Mouse (Mus musculus): Measurements from ENCODE around the gene Tmem236. TPM values are rescaled to one million over a fixed set of nuclear protein-coding genes. Genes with fewer than 3 reads are reported as not detected.
A peak's percentile ranks its signal among the peaks of the same experiment; 100 is the strongest.

The Tmem236 gene
- polyA plus RNA-seq, 1 experiment, result 0.16 TPM

DNA sequence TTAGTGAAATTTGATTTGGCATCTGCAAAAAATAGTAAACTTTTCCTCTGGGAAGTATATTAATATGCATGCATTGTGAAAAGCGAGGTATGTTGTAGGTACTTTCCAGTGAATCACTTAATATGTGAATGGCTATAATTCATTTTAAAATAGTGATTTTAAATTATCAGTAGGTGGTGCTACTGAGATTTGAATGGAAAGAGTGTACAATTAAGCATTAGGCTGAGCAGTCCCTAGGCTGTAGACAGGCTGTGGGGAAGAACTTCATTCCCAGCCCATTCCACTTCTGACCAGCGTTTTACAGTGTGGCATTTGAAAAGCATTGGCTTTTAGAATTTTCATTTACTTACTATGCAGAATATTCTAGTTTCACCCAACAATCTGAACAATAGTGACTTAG lies 14.6 kb upstream of the Tmem236 start:
- H3K4me3 ChIP-seq (ENCODE audit: control insufficient read depth, insufficient read depth, low read length), result no peak overlapping the region
- no peak for TF ChIP-seq POLR2A (IDR thresholded peaks at IDR 0.05; ENCODE audit: control insufficient read depth, extremely low read depth, insufficient read depth, low read length, poor library complexity)
- no peak for TF ChIP-seq CTCF (IDR thresholded peaks at IDR 0.05; ENCODE audit: borderline replicate concordance, control insufficient read depth, extremely low read depth, insufficient read depth, low read length, poor library complexity)
- WGBS, result 80% methylated on average over 2 of the region's 2 CpGs
- H3K36me3 ChIP-seq (ENCODE audit: control insufficient read depth, insufficient read depth, low read length), result no peaks in the 10 kb centered on the region
- H3K27ac ChIP-seq (ENCODE audit: control insufficient read depth, insufficient read depth, low read length), result no peak overlapping the region
- peaks cover 5% of the 10 kb centered on the region for H3K4me1 ChIP-seq (replicated peaks; ENCODE audit: control insufficient read depth, insufficient read depth, low read length)
- H3K27me3 ChIP-seq (ENCODE audit: control insufficient read depth, insufficient read depth, low read length), result no peaks in the 10 kb centered on the region
- no peak for DNase-seq

DNA sequence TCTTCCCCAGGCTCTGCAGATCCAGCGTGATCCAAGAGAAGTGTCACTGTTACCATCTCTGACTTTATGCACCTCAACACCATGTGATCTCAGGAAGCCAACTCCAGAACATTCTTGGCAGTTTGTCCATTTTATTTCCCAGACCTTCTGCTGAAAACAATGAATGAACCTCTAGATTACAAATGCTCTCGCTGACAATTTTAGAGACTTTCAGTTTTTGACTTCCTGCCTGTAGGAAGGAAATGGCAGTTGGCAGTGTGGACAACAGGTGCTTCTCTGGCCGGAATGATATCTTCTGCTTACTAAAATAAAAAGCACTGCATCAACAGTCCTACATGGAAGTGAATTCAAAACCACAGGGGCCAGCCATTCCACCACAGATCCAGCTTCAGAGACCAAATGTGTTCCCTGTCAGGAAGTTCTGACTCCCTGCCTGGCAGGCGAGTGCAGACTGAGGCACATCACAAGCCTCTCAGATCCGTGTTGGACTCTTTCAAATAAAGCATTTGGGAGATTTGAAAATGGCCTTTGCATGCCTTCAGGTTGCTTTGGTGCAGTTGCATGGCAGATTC lies 9.8 kb upstream of the Tmem236 start:
- Histone ChIP-seq H3K4me3 (ENCODE audit: control insufficient read depth, insufficient read depth, low read length) (no peak overlapping the region), H3K27me3 (ENCODE audit: control insufficient read depth, insufficient read depth, low read length) (no peaks in the 10 kb centered on the region), H3K27ac (ENCODE audit: control insufficient read depth, insufficient read depth, low read length) (peak overlapping the region; percentile 68), H3K4me1 (replicated peaks; ENCODE audit: control insufficient read depth, insufficient read depth, low read length) (peaks cover 16% of the 10 kb centered on the region), H3K36me3 (ENCODE audit: control insufficient read depth, insufficient read depth, low read length) (no peaks in the 10 kb centered on the region)
- TF ChIP-seq CTCF (IDR thresholded peaks at IDR 0.05; ENCODE audit: borderline replicate concordance, control insufficient read depth, extremely low read depth, insufficient read depth, low read length, poor library complexity), result no peak
- no peak for TF ChIP-seq POLR2A (IDR thresholded peaks at IDR 0.05; ENCODE audit: control insufficient read depth, extremely low read depth, insufficient read depth, low read length, poor library complexity)
- WGBS, result 21% methylated on average over 5 of the region's 5 CpGs
- DNase-seq, result no peak

DNA sequence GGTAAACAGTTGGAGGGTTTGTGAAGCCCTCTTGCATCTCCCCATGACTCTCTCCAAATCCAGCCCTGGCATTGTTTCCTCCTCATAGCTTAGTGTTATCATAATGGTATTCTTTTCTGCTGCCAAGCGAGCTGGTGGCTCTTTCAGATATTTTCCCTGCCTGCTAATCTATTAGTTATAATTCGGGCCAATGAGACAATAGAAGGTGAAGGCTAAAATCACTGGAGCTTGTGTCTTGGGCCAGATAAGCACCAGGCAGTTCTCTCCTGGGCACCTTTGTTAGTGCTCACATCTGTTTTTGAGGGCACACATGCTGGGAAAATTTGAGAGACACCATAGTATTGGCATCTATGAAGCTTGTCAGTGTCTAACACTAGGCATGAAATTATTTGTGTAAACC lies 9.3 kb upstream of the Tmem236 start:
- Histone ChIP-seq H3K4me1 (replicated peaks; ENCODE audit: control insufficient read depth, insufficient read depth, low read length) (peaks cover 16% of the 10 kb centered on the region), H3K27ac (ENCODE audit: control insufficient read depth, insufficient read depth, low read length) (peak overlapping the region; percentile 68), H3K36me3 (ENCODE audit: control insufficient read depth, insufficient read depth, low read length) (no peaks in the 10 kb centered on the region), H3K4me3 (ENCODE audit: control insufficient read depth, insufficient read depth, low read length) (no peak overlapping the region), H3K27me3 (ENCODE audit: control insufficient read depth, insufficient read depth, low read length) (no peaks in the 10 kb centered on the region)
- TF ChIP-seq CTCF (IDR thresholded peaks at IDR 0.05; ENCODE audit: borderline replicate concordance, control insufficient read depth, extremely low read depth, insufficient read depth, low read length, poor library complexity), result no peak
- no peak for TF ChIP-seq POLR2A (IDR thresholded peaks at IDR 0.05; ENCODE audit: control insufficient read depth, extremely low read depth, insufficient read depth, low read length, poor library complexity)
- no peak for DNase-seq
- 78% methylated on average over 2 of the region's 2 CpGs for WGBS

DNA sequence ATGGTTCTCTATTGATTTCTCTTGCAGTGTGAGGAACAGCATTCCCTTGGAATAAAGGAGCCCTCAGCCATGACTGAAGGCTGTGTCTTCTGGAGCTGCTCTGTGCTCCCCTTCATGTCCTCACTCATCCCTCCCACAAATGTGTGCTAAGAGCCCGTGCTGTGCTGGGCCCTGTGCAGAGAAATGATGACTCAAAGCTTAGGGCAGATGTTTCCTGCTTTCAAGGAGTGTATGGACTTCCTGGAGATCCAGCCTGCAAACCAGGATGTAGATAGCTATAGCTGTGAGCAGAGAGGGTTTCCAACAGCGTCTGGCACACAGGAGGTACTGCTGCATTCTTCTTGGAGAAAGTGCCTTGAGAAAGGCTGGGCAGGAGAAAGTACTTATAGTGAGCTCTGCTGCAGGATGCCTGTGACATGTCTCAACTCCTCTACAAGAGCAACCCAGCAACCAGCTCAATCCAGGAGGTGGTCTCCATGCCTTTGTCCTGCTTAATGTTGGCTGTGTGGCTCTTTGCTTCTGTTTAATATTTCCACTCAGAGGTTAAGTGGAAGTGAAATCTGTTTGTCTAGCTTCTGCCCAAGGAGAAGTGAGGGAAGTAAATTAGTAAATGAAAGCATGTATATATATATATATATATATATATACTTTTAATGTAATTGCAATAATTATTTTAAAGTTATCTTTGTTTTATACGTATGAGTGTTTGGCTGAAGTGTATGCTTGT lies 8.5 kb upstream of the Tmem236 start:
- Histone ChIP-seq H3K4me1 (replicated peaks; ENCODE audit: control insufficient read depth, insufficient read depth, low read length) (peaks cover 16% of the 10 kb centered on the region), H3K27me3 (ENCODE audit: control insufficient read depth, insufficient read depth, low read length) (no peaks in the 10 kb centered on the region), H3K27ac (ENCODE audit: control insufficient read depth, insufficient read depth, low read length) (no peak overlapping the region), H3K4me3 (ENCODE audit: control insufficient read depth, insufficient read depth, low read length) (no peak overlapping the region), H3K36me3 (ENCODE audit: control insufficient read depth, insufficient read depth, low read length) (no peaks in the 10 kb centered on the region)
- TF ChIP-seq POLR2A (IDR thresholded peaks at IDR 0.05; ENCODE audit: control insufficient read depth, extremely low read depth, insufficient read depth, low read length, poor library complexity) (no peak), CTCF (IDR thresholded peaks at IDR 0.05; ENCODE audit: borderline replicate concordance, control insufficient read depth, extremely low read depth, insufficient read depth, low read length, poor library complexity) (no peak)
- DNase-seq, result peak; percentile 10
- 39% methylated on average over 3 of the region's 3 CpGs for WGBS

DNA sequence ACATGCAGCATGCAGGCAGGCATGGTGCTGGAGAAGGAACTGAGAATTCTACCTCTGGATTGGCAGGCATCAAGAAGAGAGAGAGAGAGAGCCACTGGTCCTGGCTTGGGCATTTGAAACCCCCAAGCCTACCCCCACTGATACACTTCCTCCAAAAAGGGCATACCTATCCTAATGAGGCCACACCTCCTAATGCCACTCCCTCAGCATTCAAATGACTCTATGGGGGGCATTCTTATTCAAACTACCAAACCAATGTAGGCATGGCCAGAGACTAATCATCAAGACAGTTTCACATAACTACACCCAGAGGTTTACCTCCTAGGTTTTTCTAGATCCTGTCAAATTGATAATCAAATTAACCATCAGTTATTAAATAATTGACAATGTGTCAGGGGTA lies 6.6 kb upstream of the Tmem236 start:
- no peak for DNase-seq
- TF ChIP-seq POLR2A (IDR thresholded peaks at IDR 0.05; ENCODE audit: control insufficient read depth, extremely low read depth, insufficient read depth, low read length, poor library complexity), result no peak
- TF ChIP-seq CTCF (IDR thresholded peaks at IDR 0.05; ENCODE audit: borderline replicate concordance, control insufficient read depth, extremely low read depth, insufficient read depth, low read length, poor library complexity), result no peak
- no peak overlapping the region for H3K4me3 ChIP-seq (ENCODE audit: control insufficient read depth, insufficient read depth, low read length)
- H3K4me1 ChIP-seq (replicated peaks; ENCODE audit: control insufficient read depth, insufficient read depth, low read length), result peaks cover 16% of the 10 kb centered on the region
- no peaks in the 10 kb centered on the region for H3K36me3 ChIP-seq (ENCODE audit: control insufficient read depth, insufficient read depth, low read length)
- no peaks in the 10 kb centered on the region for H3K27me3 ChIP-seq (ENCODE audit: control insufficient read depth, insufficient read depth, low read length)
- no peak overlapping the region for H3K27ac ChIP-seq (ENCODE audit: control insufficient read depth, insufficient read depth, low read length)

DNA sequence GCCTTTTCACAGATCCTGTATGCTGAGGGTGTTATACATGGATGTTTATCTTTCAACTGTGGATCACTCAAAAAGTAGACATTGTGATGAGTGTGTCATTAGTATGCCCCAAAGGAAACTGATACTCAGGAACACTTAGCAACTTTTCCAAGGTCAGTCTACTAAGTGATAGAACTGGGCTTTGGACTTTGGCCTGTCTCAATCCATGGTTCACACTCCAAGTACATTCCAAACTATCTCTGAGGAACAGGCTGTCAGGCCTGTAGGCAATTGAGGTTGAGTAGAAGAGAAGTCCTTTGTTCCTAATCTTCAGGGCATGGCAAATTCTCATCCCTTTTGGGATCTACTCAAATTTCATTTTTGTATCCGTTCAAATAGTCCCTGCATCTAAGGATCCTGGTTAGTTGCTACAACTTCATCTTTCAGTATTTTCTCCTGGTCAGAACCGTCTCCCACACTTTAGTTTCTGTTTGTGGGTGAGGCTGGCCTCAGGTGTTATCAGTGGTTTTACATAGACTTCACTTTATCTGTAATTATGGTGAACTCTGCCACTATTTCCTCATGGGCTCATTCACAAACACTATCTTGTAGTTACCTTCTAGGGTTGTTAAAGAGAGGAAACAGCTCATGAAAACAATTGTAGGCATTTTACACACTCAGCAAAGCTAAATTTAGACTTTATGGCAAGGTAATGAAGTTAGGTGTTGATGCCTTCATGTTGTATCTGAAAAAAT lies 2.3 kb downstream of the Tmem236 start:
- Histone ChIP-seq H3K36me3 (ENCODE audit: control insufficient read depth, insufficient read depth, low read length) (no peaks in the 10 kb centered on the region), H3K27me3 (ENCODE audit: control insufficient read depth, insufficient read depth, low read length) (no peaks in the 10 kb centered on the region), H3K27ac (ENCODE audit: control insufficient read depth, insufficient read depth, low read length) (no peak overlapping the region), H3K4me3 (ENCODE audit: control insufficient read depth, insufficient read depth, low read length) (no peak overlapping the region), H3K4me1 (replicated peaks; ENCODE audit: control insufficient read depth, insufficient read depth, low read length) (no peaks in the 10 kb centered on the region)
- WGBS, result 59% methylated on average over 2 of the region's 2 CpGs
- TF ChIP-seq CTCF (IDR thresholded peaks at IDR 0.05; ENCODE audit: borderline replicate concordance, control insufficient read depth, extremely low read depth, insufficient read depth, low read length, poor library complexity), result no peak
- no peak for DNase-seq
